ENCODE assay signal across 14 mouse cellular contexts in the genomic region with DNA sequence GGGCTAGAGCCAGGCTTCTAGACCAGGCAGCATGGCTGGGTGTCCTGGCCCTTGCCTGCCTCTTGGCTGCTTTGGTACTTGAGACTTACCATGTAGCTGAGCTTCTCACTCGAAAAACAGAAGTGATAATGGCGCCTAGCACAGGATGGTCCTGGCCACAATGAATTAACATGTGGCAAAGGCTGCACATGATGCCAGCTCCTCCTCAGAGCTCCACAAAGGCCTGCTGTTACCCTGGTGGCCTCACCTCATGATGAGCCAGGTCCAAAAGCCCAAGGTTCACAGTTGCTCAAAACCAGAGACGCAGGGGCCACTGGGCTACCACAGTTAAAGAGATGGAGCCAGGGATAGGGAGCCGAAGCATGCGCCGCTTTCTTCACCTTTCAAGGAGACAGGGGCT.
DNase-seq lines count a peak whose midpoint lies in the region; ATAC-seq and TF ChIP-seq lines count a peak whose summit lies in the region.
"Had no signal": no experiment of that assay in that cellular context is flagged by ENCODE, and none has a peak within 500 bp of the region (broad histone marks: within the 10 kb centered on the region; RNA-seq: fewer than 3 reads in every experiment).

No protein-coding gene starts in this region.

- H3K4me2 ChIP-seq in heart, embryonic 11.5 days, result no peak overlapping the region
- no peak overlapping the region for H3K4me2 ChIP-seq in hindbrain, postnatal 0 days (ENCODE audit: low read depth, low read length)
- no peak overlapping the region for H3K4me2 ChIP-seq in hindbrain, embryonic 12.5 days (replicated peaks)
- H3K4me2 ChIP-seq in forebrain, embryonic 16.5 days (ENCODE audit: low read length), result no peak overlapping the region
- no peak overlapping the region for H3K4me2 ChIP-seq in liver, embryonic 11.5 days
- H3K4me2 ChIP-seq: stomach, embryonic 15.5 days had no signal

- intact Hi-C loops in heart, postnatal 36 days (cut with DNase I), result no loop called here

- no peaks in the 10 kb centered on the region for H3K27me3 ChIP-seq in heart, embryonic 11.5 days (ENCODE audit: control insufficient read depth, insufficient read depth, low read length)
- H3K27me3 ChIP-seq in hindbrain, postnatal 0 days (ENCODE audit: insufficient read depth, low read length), result no peaks in the 10 kb centered on the region
- H3K27me3 ChIP-seq in hindbrain, embryonic 12.5 days, result no peaks in the 10 kb centered on the region
- no peaks in the 10 kb centered on the region for H3K27me3 ChIP-seq in forebrain, embryonic 16.5 days (replicated peaks; ENCODE audit: control insufficient read depth, insufficient read depth, low read length)
- no peaks in the 10 kb centered on the region for H3K27me3 ChIP-seq in liver, embryonic 11.5 days (replicated peaks; ENCODE audit: control insufficient read depth, insufficient read depth, low read length)
- H3K27me3 ChIP-seq: stomach, embryonic 15.5 days had no signal

- DNase-seq in heart, postnatal 36 days, result no peak
- no peak for DNase-seq in hindbrain, postnatal 0 days (ENCODE audit: low spot score)
- no peak for DNase-seq in liver, embryonic 11.5 days (ENCODE audit: low spot score)
- DNase-seq in thymus, postnatal 0 days (ENCODE audit: low spot score), result no peak
- DNase-seq: liver; lung, adult 2 months; lung, postnatal 4 days; thymus, postnatal 14 days had no signal

- peaks cover 49% of the 10 kb centered on the region for H3K4me1 ChIP-seq in heart, embryonic 11.5 days (ENCODE audit: control insufficient read depth, insufficient read depth, low read length)
- peaks cover 25% of the 10 kb centered on the region for H3K4me1 ChIP-seq in hindbrain, postnatal 0 days (ENCODE audit: insufficient read depth, low read length)
- peaks cover 28% of the 10 kb centered on the region for H3K4me1 ChIP-seq in hindbrain, embryonic 12.5 days
- peaks cover 25% of the 10 kb centered on the region for H3K4me1 ChIP-seq in cortical plate, adult 2 months (ENCODE audit: control insufficient read depth, insufficient read depth, low read length)
- peaks cover 40% of the 10 kb centered on the region for H3K4me1 ChIP-seq in forebrain, embryonic 16.5 days (replicated peaks; ENCODE audit: control insufficient read depth, insufficient read depth, low read length)
- H3K4me1 ChIP-seq in liver, embryonic 11.5 days (replicated peaks; ENCODE audit: control insufficient read depth, insufficient read depth, low read length), result peaks cover 18% of the 10 kb centered on the region

- H3K27ac ChIP-seq in heart, embryonic 11.5 days (ENCODE audit: low read depth, low read length), result peak overlapping the region; percentile 95
- peak overlapping the region; percentile 73 for H3K27ac ChIP-seq in hindbrain, postnatal 0 days
- no peak overlapping the region for H3K27ac ChIP-seq in hindbrain, embryonic 12.5 days
- H3K27ac ChIP-seq in cortical plate, adult 2 months (ENCODE audit: insufficient read depth, low read length), result peak overlapping the region; percentile 45
- H3K27ac ChIP-seq in forebrain, embryonic 16.5 days (ENCODE audit: low read length), result peak overlapping the region; percentile 64
- no peak overlapping the region for H3K27ac ChIP-seq in liver, embryonic 11.5 days (ENCODE audit: low read depth, low read length)
- H3K27ac ChIP-seq: stomach, embryonic 15.5 days had no signal

- H3K4me3 ChIP-seq in heart, embryonic 11.5 days (ENCODE audit: low read depth, low read length), result no peak overlapping the region
- no peak overlapping the region for H3K4me3 ChIP-seq in hindbrain, postnatal 0 days (ENCODE audit: low read length)
- no peak overlapping the region for H3K4me3 ChIP-seq in hindbrain, embryonic 12.5 days
- H3K4me3 ChIP-seq in cortical plate, adult 2 months (ENCODE audit: insufficient read depth, low read length), result no peak overlapping the region
- no peak overlapping the region for H3K4me3 ChIP-seq in forebrain, embryonic 16.5 days (replicated peaks; ENCODE audit: low read length)
- no peak overlapping the region for H3K4me3 ChIP-seq in liver, embryonic 11.5 days (ENCODE audit: low read depth, low read length)
- H3K4me3 ChIP-seq: stomach, embryonic 15.5 days had no signal

- TF ChIP-seq POLR2A in cortical plate, adult 2 months (IDR thresholded peaks at IDR 0.05; ENCODE audit: extremely low read depth, insufficient read depth, low read length), result no peak

- no peaks in the 10 kb centered on the region for H3K36me3 ChIP-seq in heart, embryonic 11.5 days (ENCODE audit: control insufficient read depth, insufficient read depth, low read length)
- H3K36me3 ChIP-seq in hindbrain, postnatal 0 days (ENCODE audit: insufficient read depth, low read length), result no peaks in the 10 kb centered on the region
- H3K36me3 ChIP-seq in hindbrain, embryonic 12.5 days, result 0 out of 2 replicates have a peak, but pooled peaks cover 3% of the 10 kb centered on the region
- H3K36me3 ChIP-seq in forebrain, embryonic 16.5 days (ENCODE audit: control insufficient read depth, insufficient read depth), result no peaks in the 10 kb centered on the region
- no peaks in the 10 kb centered on the region for H3K36me3 ChIP-seq in liver, embryonic 11.5 days (ENCODE audit: control insufficient read depth, insufficient read depth, low read length)
- H3K36me3 ChIP-seq: stomach, embryonic 15.5 days had no signal

- no peak for ATAC-seq in heart, embryonic 11.5 days (replicated peaks; ENCODE audit: insufficient number of reproducible peaks, low FRiP score, low TSS enrichment)
- ATAC-seq in hindbrain, postnatal 0 days, result no peak
- ATAC-seq in hindbrain, embryonic 12.5 days (ENCODE audit: low FRiP score), result no peak
- no peak for ATAC-seq in forebrain, embryonic 16.5 days
- ATAC-seq in liver, embryonic 11.5 days (replicated peaks; ENCODE audit: low FRiP score), result no peak
- ATAC-seq: inflammation-experienced regulatory T-cells, adult 6 months had no signal

- no peak overlapping the region for H3K9ac ChIP-seq in heart, embryonic 11.5 days (ENCODE audit: low read depth, low read length)
- H3K9ac ChIP-seq in hindbrain, postnatal 0 days (replicated peaks; ENCODE audit: low read length), result no peak overlapping the region
- H3K9ac ChIP-seq in hindbrain, embryonic 12.5 days, result no peak overlapping the region
- no peak overlapping the region for H3K9ac ChIP-seq in forebrain, embryonic 16.5 days (replicated peaks; ENCODE audit: low read depth, low read length)
- no peak overlapping the region for H3K9ac ChIP-seq in liver, embryonic 11.5 days (ENCODE audit: low read depth, low read length)
- H3K9ac ChIP-seq: stomach, embryonic 15.5 days had no signal

- TF ChIP-seq CTCF in hindbrain, postnatal 0 days (IDR thresholded peaks at IDR 0.05; ENCODE audit: low read depth), result no peak
- TF ChIP-seq CTCF in cortical plate, adult 2 months (IDR thresholded peaks at IDR 0.05; ENCODE audit: extremely low read depth, insufficient read depth, low read length), result no peak

- 88% methylated on average over 6 of the region's 6 CpGs for WGBS in heart, embryonic 11.5 days (ENCODE audit: insufficient replicate concordance)
- WGBS in hindbrain, postnatal 0 days, result 88% methylated on average over 6 of the region's 6 CpGs
- WGBS in hindbrain, embryonic 12.5 days, result 97% methylated on average over 6 of the region's 6 CpGs
- 93% methylated on average over 6 of the region's 6 CpGs for WGBS in forebrain, embryonic 16.5 days
- 94% methylated on average over 6 of the region's 6 CpGs for WGBS in liver, embryonic 11.5 days

- no peaks in the 10 kb centered on the region for H3K9me3 ChIP-seq in heart, embryonic 11.5 days (replicated peaks; ENCODE audit: control insufficient read depth, low read length)
- no peaks in the 10 kb centered on the region for H3K9me3 ChIP-seq in hindbrain, postnatal 0 days (ENCODE audit: low read length)
- H3K9me3 ChIP-seq in hindbrain, embryonic 12.5 days (replicated peaks), result no peaks in the 10 kb centered on the region
- no peaks in the 10 kb centered on the region for H3K9me3 ChIP-seq in forebrain, embryonic 16.5 days (ENCODE audit: control insufficient read depth, low read length)
- no peaks in the 10 kb centered on the region for H3K9me3 ChIP-seq in liver, embryonic 11.5 days (ENCODE audit: control insufficient read depth, low read length)
- H3K9me3 ChIP-seq: stomach, embryonic 15.5 days had no signal

Comparison
In these comparisons a context has a peak if more than half of its experiments do, and no peak if none do; other contexts are left out.
1. H3K27ac ChIP-seq: peak in heart, embryonic 11.5 days (single experiment), hindbrain, postnatal 0 days (single experiment), cortical plate, adult 2 months (single experiment) and forebrain, embryonic 16.5 days (single experiment); none in hindbrain, embryonic 12.5 days (single experiment) and liver, embryonic 11.5 days (single experiment).